ENCODE assay signal across 21 mouse cellular contexts in the genomic region with DNA sequence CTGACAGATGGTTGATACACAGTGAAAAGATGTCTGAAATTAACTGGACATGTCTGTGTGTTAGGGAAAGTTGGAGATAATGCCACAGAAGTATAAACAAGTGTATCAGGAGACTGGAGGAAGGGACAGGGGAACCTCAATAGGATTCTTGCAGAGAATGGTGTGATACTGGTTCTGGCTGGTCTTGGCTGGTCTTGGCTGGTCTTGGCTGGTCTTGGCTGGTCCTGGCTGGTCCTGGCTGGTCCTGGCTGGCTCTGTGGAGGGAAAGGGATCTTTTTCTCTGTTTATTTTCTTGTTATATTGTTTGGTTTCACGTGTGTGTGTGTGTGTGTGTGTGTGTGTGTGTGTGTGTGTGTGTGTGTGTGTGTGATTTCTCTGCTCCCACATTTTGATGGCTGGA. TPM values are rescaled to one million over a fixed set of nuclear protein-coding genes. Genes with fewer than 3 reads are reported as not detected.
DNase-seq lines count a peak whose midpoint lies in the region.
"Had no signal": no experiment of that assay in that cellular context is flagged by ENCODE, and none has a peak within 500 bp of the region (broad histone marks: within the 10 kb centered on the region; RNA-seq: fewer than 3 reads in every experiment).

No protein-coding gene starts in this region.

- peak; percentile 43 to 66 for DNase-seq in cerebellum, postnatal 10 days
- no peak for DNase-seq in cerebellum, adult 8-10 months
- DNase-seq in cerebellum, postnatal 14 days, result peak; percentile 30 to 64
- no peak for DNase-seq in cerebellum, adult 11-12 months
- DNase-seq in ZHBTc4 (ENCODE audit: low read depth, low spot score), result peak; percentile 5
- DNase-seq in heart, adult 8-10 months (ENCODE audit: low spot score), result no peak
- DNase-seq: adrenal gland, adult 2 months; adrenal gland, adult 8-10 months; adrenal gland, postnatal 10 days; adrenal gland, postnatal 14 days; adrenal gland, postnatal 25 days; adrenal gland, postnatal 36 days; B cell, adult 2 months; cerebellum, adult 11 months; cerebellum, adult 18-20 months; cerebellum, adult 2 months; cerebellum, adult 9-10 months had no signal

RNA-seq across cellular contexts. Expression of a gene that starts 33.4 kb away (rescaled TPM):
- total RNA-seq in heart, adult 8-10 months (2022), result 10 to 100 TPM; 77.8 to 93.7 (median 88.2) TPM
- total RNA-seq: CH12.LX, ES-E14, G1E, MEL had no signal

Comparison
In these comparisons a context has a peak if more than half of its experiments do, and no peak if none do; other contexts are left out.
1. DNase-seq: peak in cerebellum, postnatal 10 days (2 of 2), cerebellum, postnatal 14 days (2 of 2) and ZHBTc4 (single experiment); none in cerebellum, adult 8-10 months (single experiment), cerebellum, adult 11-12 months (single experiment) and heart, adult 8-10 months (single experiment).